Mouse (Mus musculus) G1E-ER4 (cell line): ENCODE results near the gene Vta1. TPM values are rescaled to one million over a fixed set of nuclear protein-coding genes. Genes with fewer than 3 reads are reported as not detected.

Experiments used
- GATA1 ChIP-seq: IDR thresholded peaks from one replicate; pipeline ENCODE4 v1.8.0; 2012; ENCODE audit warnings: low read length, inconsistent platforms
- polyA plus RNA-seq: library from polyadenylated mRNA; stranded (reverse); fragments of >175 nt; gene quantifications from 2 replicates; pipeline ENCODE4 v1.2.3, GENCODE M21; 2012

Vta1 gene
- polyA plus RNA-seq, 1 experiment = 12.0 TPM

DNA sequence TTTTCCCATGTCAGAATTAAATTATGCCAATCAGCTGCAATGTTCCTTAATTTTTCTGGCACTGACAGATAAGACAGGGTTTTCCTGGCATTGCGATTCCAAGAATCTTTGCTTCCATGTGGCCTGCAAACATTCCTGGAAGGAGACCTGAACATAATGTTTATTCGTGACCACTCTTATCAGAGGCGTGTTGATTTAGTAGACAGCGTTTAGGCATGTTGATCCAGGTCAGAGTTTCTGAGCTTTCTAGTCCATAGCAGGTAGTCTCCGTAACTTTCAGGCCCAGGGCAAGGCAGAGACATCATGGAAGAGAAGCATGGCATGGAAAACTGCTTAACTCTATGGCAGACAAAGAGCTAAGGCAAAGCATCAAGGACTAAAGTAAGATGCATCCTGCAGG, 97.8 kb downstream of the Vta1 start:
- TF ChIP-seq GATA1 = no peak

Other genes with a start within 250 kb of the Vta1 start
- not detected in 2 replicates for gene Adgrg6, start 159.9 kb downstream of the Vta1 start, polyA plus RNA-seq
- gene Nmbr, start within 50 bp of the Vta1 start, polyA plus RNA-seq = not detected in 2 replicates
- gene Gje1, start 12.7 kb upstream of the Vta1 start, polyA plus RNA-seq = not detected in 2 replicates